Mouse (Mus musculus) spleen, postnatal 0 days (tissue): Measurements from ENCODE around the gene Zfp451. TPM values are rescaled to one million over a fixed set of nuclear protein-coding genes. Genes with fewer than 3 reads are reported as not detected.

Experiments used
- polyA plus RNA-seq: library from polyadenylated mRNA; unstranded; fragments of >200 nt; fragmentation: Nextera tagmentation; extraction: Ambion mirVana; gene quantifications from 2 replicates; pipeline ENCODE4 v1.2.1, GENCODE M21; 2015

Gene Zfp451
- 8.6 and 9.6 TPM in 2 replicates for polyA plus RNA-seq

GRCm38 (mm10) chr1:33813868-33814794 is at the start of gene Zfp451:
Gene Zfp451, minus strand, starts transcription at chr1:33814595.

GRCm38 (mm10) chr1:33757491-33758041 is 56.8 kb downstream of the Zfp451 start, which contains the start of gene Bag2:
Gene Bag2, minus strand, starts transcription at chr1:33757795.

GRCm38 (mm10) chr1:33719733-33720225 is 94.6 kb downstream of the Zfp451 start, which contains the start of gene Rab23:
Gene Rab23, plus strand, starts transcription at chr1:33719887.

Other genes starting within 250 kb of the Zfp451 start
- 49.1 and 57.3 TPM in 2 replicates for gene Prim2, start 144.8 kb downstream of the Zfp451 start, polyA plus RNA-seq
- gene Rab23, start 94.7 kb downstream of the Zfp451 start, polyA plus RNA-seq = 5.3 and 7.7 TPM in 2 replicates
- gene Bag2, start 56.8 kb downstream of the Zfp451 start, polyA plus RNA-seq = 43.0 and 47.2 TPM in 2 replicates
- gene Bend6, start 93.2 kb upstream of the Zfp451 start, polyA plus RNA-seq = 0.46 and 0.60 TPM in 2 replicates
- gene Dst, start 93.6 kb upstream of the Zfp451 start, polyA plus RNA-seq = 4.1 and 4.9 TPM in 2 replicates